Mouse (Mus musculus): ENCODE measurements around the gene Crcp.

The Crcp gene

GRCm38 (mm10) chr5:130059413-130060328 is 30.6 kb downstream of the Crcp start:
- in situ Hi-C loops (cut with MboI, MseI), result no loop called here

- in situ Hi-C loops (cut with MboI, MseI), result no loop called here
Observed at GRCm38 (mm10) chr5:130060329-130060665, 31.2 kb downstream of the Crcp start.

GRCm38 (mm10) chr5:130062096-130062495 is 33.0 kb downstream of the Crcp start:
- in situ Hi-C loops (cut with MboI, MseI), result no loop called here

GRCm38 (mm10) chr5:130063760-130064159 is 34.7 kb downstream of the Crcp start:
- in situ Hi-C loops (cut with MboI, MseI), result no loop called here

GRCm38 (mm10) chr5:130065579-130065978 is 36.5 kb downstream of the Crcp start:
- in situ Hi-C loops (cut with MboI, MseI), result loop anchor here (5.0 kb wide), 1 partner anchor 72 kb away; no protein-coding TSS in a partner anchor

- in situ Hi-C loops (cut with MboI, MseI), result loop anchor here (5.0 kb wide), 1 partner anchor 69 kb away; no protein-coding TSS in a partner anchor
Observed at GRCm38 (mm10) chr5:130067841-130068264, 38.8 kb downstream of the Crcp start.

- in situ Hi-C loops (cut with MboI, MseI), result no loop called here
Observed at GRCm38 (mm10) chr5:130073026-130073425, 43.9 kb downstream of the Crcp start, which contains the start of gene Tpst1. TSS of gene Tpst1 (plus strand) at chr5:130073326.

- in situ Hi-C loops (cut with MboI, MseI), result no loop called here
Observed at GRCm38 (mm10) chr5:130074491-130074890, 45.4 kb downstream of the Crcp start.

GRCm38 (mm10) chr5:130076396-130076795 is 47.3 kb downstream of the Crcp start:
- in situ Hi-C loops (cut with MboI, MseI), result no loop called here

GRCm38 (mm10) chr5:130078096-130078833 is 49.2 kb downstream of the Crcp start:
- in situ Hi-C loops (cut with MboI, MseI), result no loop called here

- in situ Hi-C loops (cut with MboI, MseI), result no loop called here
Observed at GRCm38 (mm10) chr5:130078834-130079156, 49.7 kb downstream of the Crcp start.

GRCm38 (mm10) chr5:130079202-130080050 is 50.3 kb downstream of the Crcp start:
- in situ Hi-C loops (cut with MboI, MseI), result no loop called here

- in situ Hi-C loops (cut with MboI, MseI), result no loop called here
Observed at GRCm38 (mm10) chr5:130080051-130080681, 51.1 kb downstream of the Crcp start.

- in situ Hi-C loops (cut with MboI, MseI), result no loop called here
Observed at GRCm38 (mm10) chr5:130081181-130081881, 52.2 kb downstream of the Crcp start.

- in situ Hi-C loops (cut with MboI, MseI), result no loop called here
Observed at GRCm38 (mm10) chr5:130082431-130082830, 53.3 kb downstream of the Crcp start.

- in situ Hi-C loops (cut with MboI, MseI), result no loop called here
Observed at GRCm38 (mm10) chr5:130084271-130084670, 55.2 kb downstream of the Crcp start.

GRCm38 (mm10) chr5:130088008-130088407 is 58.9 kb downstream of the Crcp start:
- in situ Hi-C loops (cut with MboI, MseI), result no loop called here

GRCm38 (mm10) chr5:130088612-130089011 is 59.5 kb downstream of the Crcp start:
- in situ Hi-C loops (cut with MboI, MseI), result no loop called here

- in situ Hi-C loops (cut with MboI, MseI), result no loop called here
Observed at GRCm38 (mm10) chr5:130089177-130089576, 60.1 kb downstream of the Crcp start.

- in situ Hi-C loops (cut with MboI, MseI), result no loop called here
Observed at GRCm38 (mm10) chr5:130089626-130090393, 60.7 kb downstream of the Crcp start.
